Mouse (Mus musculus) bone marrow, adult 2 months (tissue): ENCODE measurements around the gene Apela.

Experiments used
- CTCF ChIP-seq: fragments of 200-500 bp; IDR thresholded peaks from 2 replicates; pipeline ENCODE4 v1.5.1; 2011; ENCODE audit warnings: low read length, control low read depth; ENCODE audit not compliant: control insufficient read depth, insufficient read depth
- POLR2A ChIP-seq: fragments of 200-500 bp; IDR thresholded peaks from 2 replicates; pipeline ENCODE4 v1.6.1; 2011; ENCODE audit warnings: low read depth, mild to moderate bottlenecking, control low read depth, low read length, borderline replicate concordance; ENCODE audit not compliant: control insufficient read depth

- no peak for TF ChIP-seq CTCF
- no peak for TF ChIP-seq POLR2A
Measured at GRCm38 (mm10) chr8:65074733-65075132, 37.6 kb upstream of the Apela start, which contains the start of gene Gm10663.
